Mouse (Mus musculus): ENCODE results near the gene Pex14. TPM values are rescaled to one million over a fixed set of nuclear protein-coding genes. Genes with fewer than 3 reads are reported as not detected.

The Pex14 gene
- polyA plus RNA-seq, 1 experiment from 2014 or later, result 42.9 TPM

DNA sequence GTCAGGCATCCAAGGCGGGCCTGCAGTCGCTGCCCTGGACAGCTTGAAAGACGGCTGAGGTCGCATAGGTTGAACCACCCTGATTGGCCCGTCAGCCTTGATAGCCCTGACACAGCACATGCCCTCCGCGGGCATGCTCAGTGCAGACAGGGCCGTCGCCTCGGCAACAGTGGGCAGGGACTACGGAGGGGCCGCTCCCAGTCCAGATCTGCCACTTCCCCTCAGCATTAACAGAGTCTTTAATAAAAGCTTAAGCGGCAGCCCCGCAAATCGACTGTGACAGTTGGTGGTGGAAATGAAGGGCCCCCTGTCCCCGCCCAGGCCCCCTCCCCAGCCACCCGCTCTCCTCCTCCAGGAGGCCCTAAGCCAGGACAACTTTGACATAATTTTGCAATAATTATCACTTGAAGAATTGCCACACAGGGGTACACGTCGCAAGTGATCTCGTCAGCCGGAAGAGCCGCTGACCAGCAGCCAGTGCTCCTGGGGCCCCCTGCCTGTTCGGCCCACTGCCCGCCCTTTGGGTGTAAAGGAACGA is 158.9 kb downstream of the Pex14 start:
- Histone ChIP-seq H3K4me3 (ENCODE audit: low read depth, low read length) (no peak overlapping the region), H3K9ac (ENCODE audit: low read length) (peak overlapping the region; percentile 23; the same call in 1 of the 2 replicates), H3K4me2 (replicated peaks; ENCODE audit: low read depth) (peak overlapping the region; percentile 11; the same call in 1 of the 2 replicates), H3K9me3 (ENCODE audit: control insufficient read depth, low read length) (no peaks in the 10 kb centered on the region), H3K36me3 (ENCODE audit: control insufficient read depth, insufficient read depth, low read length) (peaks cover 16% of the 10 kb centered on the region), H3K4me1 (replicated peaks; ENCODE audit: control insufficient read depth, insufficient read depth) (peaks cover 5% of the 10 kb centered on the region), H3K27ac (replicated peaks) (peak overlapping the region; percentile 30; the same call in 1 of the 2 replicates), H3K27me3 (ENCODE audit: control insufficient read depth, insufficient read depth, low read length) (no peaks in the 10 kb centered on the region)
- TF ChIP-seq CTCF (IDR thresholded peaks at IDR 0.05; ENCODE audit: low read depth) (no peak), EP300 (optimal IDR thresholded peaks at IDR 0.05) (no peak)
- peak; percentile 89 for DNase-seq (ENCODE audit: low spot score)
- ATAC-seq (ENCODE audit: low FRiP score, low TSS enrichment), result peak; percentile 85
- WGBS, result 13% methylated on average over 25 of the region's 25 CpGs

DNA sequence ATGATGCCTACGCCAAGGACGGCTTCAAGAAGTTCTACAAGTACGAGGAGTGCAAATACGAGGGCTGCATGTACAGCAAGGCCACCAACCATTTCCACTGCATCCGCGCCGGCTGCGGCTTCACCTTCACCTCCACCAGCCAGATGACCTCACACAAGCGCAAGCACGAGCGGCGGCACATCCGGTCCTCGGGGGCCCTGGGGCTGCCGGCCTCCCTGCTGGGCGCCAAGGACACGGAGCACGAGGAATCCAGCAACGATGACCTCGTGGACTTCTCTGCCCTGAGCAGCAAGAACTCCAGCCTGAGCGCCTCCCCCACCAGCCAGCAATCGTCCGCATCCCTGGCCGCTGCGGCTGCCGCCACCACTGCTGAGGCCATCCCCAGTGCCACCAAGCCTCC is 161.1 kb downstream of the Pex14 start:
- H3K27ac ChIP-seq (replicated peaks), result no peak overlapping the region
- peaks cover 12% of the 10 kb centered on the region for H3K36me3 ChIP-seq (ENCODE audit: control insufficient read depth, insufficient read depth, low read length)
- WGBS, result 85% methylated on average over 23 of the region's 26 CpGs
- ATAC-seq (ENCODE audit: low FRiP score, low TSS enrichment) (no peak), DNase-seq (ENCODE audit: low spot score) (no peak)
- TF ChIP-seq CTCF (IDR thresholded peaks at IDR 0.05; ENCODE audit: low read depth) (no peak), EP300 (optimal IDR thresholded peaks at IDR 0.05) (no peak)
- no peaks in the 10 kb centered on the region for H3K27me3 ChIP-seq (ENCODE audit: control insufficient read depth, insufficient read depth, low read length)
- H3K4me2 ChIP-seq (replicated peaks; ENCODE audit: low read depth), result no peak overlapping the region
- H3K4me3 ChIP-seq (ENCODE audit: low read depth, low read length), result no peak overlapping the region
- H3K9ac ChIP-seq (ENCODE audit: low read length), result no peak overlapping the region
- H3K9me3 ChIP-seq (ENCODE audit: control insufficient read depth, low read length), result no peaks in the 10 kb centered on the region
- peaks cover 9% of the 10 kb centered on the region for H3K4me1 ChIP-seq (replicated peaks; ENCODE audit: control insufficient read depth, insufficient read depth)

DNA sequence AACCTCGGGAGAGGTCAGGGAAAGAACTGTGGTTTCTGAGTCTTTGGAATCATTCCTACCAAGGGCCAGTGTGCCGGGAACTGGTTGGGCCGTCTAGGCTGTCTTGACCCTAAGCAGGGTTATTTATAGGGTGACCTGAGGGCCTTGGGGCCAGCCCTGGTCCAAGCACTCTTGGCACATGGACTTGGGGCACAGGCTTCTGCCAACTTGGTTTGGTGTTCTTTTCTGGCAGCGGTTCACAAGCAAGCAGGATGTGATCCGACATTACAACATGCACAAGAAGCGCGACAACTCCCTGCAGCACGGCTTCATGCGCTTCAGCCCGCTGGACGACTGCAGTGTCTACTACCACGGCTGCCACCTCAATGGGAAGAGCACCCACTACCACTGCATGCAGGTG is 162.9 kb downstream of the Pex14 start:
- 79% methylated on average over 12 of the region's 12 CpGs for WGBS
- H3K4me3 ChIP-seq (ENCODE audit: low read depth, low read length), result no peak overlapping the region
- no peaks in the 10 kb centered on the region for H3K27me3 ChIP-seq (ENCODE audit: control insufficient read depth, insufficient read depth, low read length)
- H3K4me2 ChIP-seq (replicated peaks; ENCODE audit: low read depth), result no peak overlapping the region
- no peak overlapping the region for H3K9ac ChIP-seq (ENCODE audit: low read length)
- H3K9me3 ChIP-seq (ENCODE audit: control insufficient read depth, low read length), result no peaks in the 10 kb centered on the region
- DNase-seq (ENCODE audit: low spot score), result no peak
- TF ChIP-seq EP300 (optimal IDR thresholded peaks at IDR 0.05) (no peak), CTCF (IDR thresholded peaks at IDR 0.05; ENCODE audit: low read depth) (no peak)
- H3K4me1 ChIP-seq (replicated peaks; ENCODE audit: control insufficient read depth, insufficient read depth), result peaks cover 9% of the 10 kb centered on the region
- ATAC-seq (ENCODE audit: low FRiP score, low TSS enrichment), result no peak
- H3K27ac ChIP-seq (replicated peaks), result peak overlapping the region; percentile 75
- H3K36me3 ChIP-seq (ENCODE audit: control insufficient read depth, insufficient read depth, low read length), result peaks cover 16% of the 10 kb centered on the region

DNA sequence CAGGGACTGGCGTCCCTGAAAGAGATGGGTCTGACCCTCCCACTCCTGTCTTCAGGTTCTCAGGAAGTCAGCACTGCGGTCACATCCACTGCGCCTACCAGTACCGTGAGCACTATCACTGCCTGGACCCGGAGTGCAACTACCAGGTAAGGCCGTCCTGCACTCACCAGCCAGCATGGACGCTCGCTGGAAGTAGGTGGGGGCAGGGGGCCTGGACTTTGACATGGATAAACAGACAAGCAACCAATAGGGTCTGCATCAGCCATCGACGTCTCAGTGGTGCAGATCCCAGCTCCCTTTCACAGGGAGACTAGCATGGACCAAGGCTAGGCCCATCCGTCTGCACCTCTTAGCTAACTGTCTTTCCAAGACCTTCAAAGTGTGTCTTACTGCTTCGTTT is 163.6 kb downstream of the Pex14 start:
- Histone ChIP-seq H3K9ac (ENCODE audit: low read length) (no peak overlapping the region), H3K9me3 (ENCODE audit: control insufficient read depth, low read length) (no peaks in the 10 kb centered on the region), H3K4me3 (ENCODE audit: low read depth, low read length) (no peak overlapping the region), H3K27ac (replicated peaks) (peak overlapping the region; percentile 75), H3K4me1 (replicated peaks; ENCODE audit: control insufficient read depth, insufficient read depth) (peaks cover 9% of the 10 kb centered on the region), H3K4me2 (replicated peaks; ENCODE audit: low read depth) (no peak overlapping the region), H3K36me3 (ENCODE audit: control insufficient read depth, insufficient read depth, low read length) (peaks cover 16% of the 10 kb centered on the region), H3K27me3 (ENCODE audit: control insufficient read depth, insufficient read depth, low read length) (no peaks in the 10 kb centered on the region)
- no peak for TF ChIP-seq EP300 (optimal IDR thresholded peaks at IDR 0.05)
- no peak for TF ChIP-seq CTCF (IDR thresholded peaks at IDR 0.05; ENCODE audit: low read depth)
- WGBS, result 81% methylated on average over 12 of the region's 12 CpGs
- DNase-seq (ENCODE audit: low spot score) (no peak), ATAC-seq (ENCODE audit: low FRiP score, low TSS enrichment) (no peak)

DNA sequence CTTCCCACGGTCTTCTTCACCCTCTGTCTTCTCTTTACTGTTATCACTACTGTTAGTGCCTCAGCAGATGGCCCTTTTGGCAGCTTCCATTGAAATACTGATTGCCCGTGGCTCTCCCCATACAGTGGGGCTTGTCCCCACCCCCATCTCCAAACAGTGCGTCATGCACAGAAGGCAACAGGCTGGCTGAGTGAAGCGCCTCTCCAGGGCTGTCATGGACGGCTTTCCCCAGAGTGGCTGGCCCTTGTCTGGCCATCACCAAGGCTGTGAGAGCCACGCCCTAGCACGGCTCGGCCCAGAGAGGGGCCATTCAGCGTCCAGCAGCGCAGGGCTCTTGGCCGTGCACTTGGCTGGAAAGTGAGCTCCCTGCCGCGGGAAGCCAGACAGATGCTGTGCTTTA is 164.5 kb downstream of the Pex14 start:
- Histone ChIP-seq H3K27me3 (ENCODE audit: control insufficient read depth, insufficient read depth, low read length) (no peaks in the 10 kb centered on the region), H3K36me3 (ENCODE audit: control insufficient read depth, insufficient read depth, low read length) (peaks cover 16% of the 10 kb centered on the region), H3K27ac (replicated peaks) (peak overlapping the region; percentile 75), H3K9me3 (ENCODE audit: control insufficient read depth, low read length) (no peaks in the 10 kb centered on the region), H3K9ac (ENCODE audit: low read length) (no peak overlapping the region; the same call in 1 of the 2 replicates), H3K4me2 (replicated peaks; ENCODE audit: low read depth) (no peak overlapping the region), H3K4me1 (replicated peaks; ENCODE audit: control insufficient read depth, insufficient read depth) (peaks cover 7% of the 10 kb centered on the region), H3K4me3 (ENCODE audit: low read depth, low read length) (no peak overlapping the region)
- WGBS, result 22% methylated on average over 13 of the region's 13 CpGs
- TF ChIP-seq CTCF (IDR thresholded peaks at IDR 0.05; ENCODE audit: low read depth) (no peak), EP300 (optimal IDR thresholded peaks at IDR 0.05) (no peak)
- ATAC-seq (ENCODE audit: low FRiP score, low TSS enrichment) (peak; percentile 69), DNase-seq (ENCODE audit: low spot score) (peak; percentile 55)

DNA sequence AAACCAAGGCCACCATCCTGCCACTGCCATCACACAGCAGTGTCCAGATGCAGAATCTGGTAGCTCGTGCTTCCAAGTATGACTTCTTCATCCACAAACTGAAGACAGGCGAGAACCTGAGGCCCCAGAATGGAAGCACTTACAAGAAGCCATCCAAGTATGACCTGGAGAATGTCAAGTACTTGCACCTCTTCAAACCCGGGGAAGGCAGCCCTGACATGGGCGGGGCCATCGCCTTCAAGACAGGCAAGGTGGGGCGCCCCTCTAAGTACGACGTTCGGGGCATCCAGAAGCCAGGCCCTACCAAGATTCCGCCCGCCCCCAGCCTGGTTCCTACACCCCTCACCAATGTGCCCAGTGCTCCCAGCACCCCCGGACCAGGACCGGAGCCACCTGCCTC is 166.6 kb downstream of the Pex14 start:
- H3K4me2 ChIP-seq (replicated peaks; ENCODE audit: low read depth), result no peak overlapping the region
- no peaks in the 10 kb centered on the region for H3K9me3 ChIP-seq (ENCODE audit: control insufficient read depth, low read length)
- 0 out of 2 replicates have a peak, but pooled peaks cover 4% of the 10 kb centered on the region for H3K4me1 ChIP-seq (replicated peaks; ENCODE audit: control insufficient read depth, insufficient read depth)
- no peak overlapping the region for H3K9ac ChIP-seq (ENCODE audit: low read length)
- no peak for DNase-seq (ENCODE audit: low spot score)
- peaks cover 8% of the 10 kb centered on the region; the same call in 1 of the 2 replicates for H3K36me3 ChIP-seq (ENCODE audit: control insufficient read depth, insufficient read depth, low read length)
- no peak overlapping the region for H3K4me3 ChIP-seq (ENCODE audit: low read depth, low read length)
- WGBS, result 81% methylated on average over 13 of the region's 13 CpGs
- no peaks in the 10 kb centered on the region for H3K27me3 ChIP-seq (ENCODE audit: control insufficient read depth, insufficient read depth, low read length)
- no peak for TF ChIP-seq CTCF (IDR thresholded peaks at IDR 0.05; ENCODE audit: low read depth)
- no peak for TF ChIP-seq EP300 (optimal IDR thresholded peaks at IDR 0.05)
- no peak overlapping the region for H3K27ac ChIP-seq (replicated peaks)
- ATAC-seq (ENCODE audit: low FRiP score, low TSS enrichment), result no peak

All from stomach, postnatal 0 days (tissue).